Mouse (Mus musculus) C2C12 (cell line): Measurements from ENCODE around the gene Large2.

Source experiments
- CEBPB ChIP-seq: IDR thresholded peaks from one replicate; pipeline ENCODE4 v1.6.1; 2011; ENCODE audit warnings: low read depth, mild to moderate bottlenecking, control low read depth, moderate library complexity
- CTCF ChIP-seq: IDR thresholded peaks from one replicate; pipeline ENCODE4 v1.5.1; 2011; ENCODE audit not compliant: control insufficient read depth, insufficient read depth, insufficient read length
- MYOD1 ChIP-seq: IDR thresholded peaks from one replicate; pipeline ENCODE4 v1.6.1; 2011; ENCODE audit warnings: low read depth; ENCODE audit not compliant: control insufficient read depth, insufficient read length
- MYOG ChIP-seq: IDR thresholded peaks from one replicate; pipeline ENCODE4 v1.6.1; 2011; ENCODE audit not compliant: control insufficient read depth, insufficient read length; ENCODE audit errors: extremely low read depth
- USF1 ChIP-seq: IDR thresholded peaks from one replicate; pipeline ENCODE4 v1.6.1; 2011; ENCODE audit warnings: low read depth, mild to moderate bottlenecking, control low read depth, moderate library complexity

- TF ChIP-seq CTCF (no peak), MYOG (no peak), USF1 (no peak), MYOD1 (no peak), CEBPB (no peak)
Observed at GRCm38 (mm10) chr2:92373437-92373813, 1.2 kb downstream of the Large2 start.
